8 mouse cellular contexts compared by ENCODE assay signal in the genomic region with DNA sequence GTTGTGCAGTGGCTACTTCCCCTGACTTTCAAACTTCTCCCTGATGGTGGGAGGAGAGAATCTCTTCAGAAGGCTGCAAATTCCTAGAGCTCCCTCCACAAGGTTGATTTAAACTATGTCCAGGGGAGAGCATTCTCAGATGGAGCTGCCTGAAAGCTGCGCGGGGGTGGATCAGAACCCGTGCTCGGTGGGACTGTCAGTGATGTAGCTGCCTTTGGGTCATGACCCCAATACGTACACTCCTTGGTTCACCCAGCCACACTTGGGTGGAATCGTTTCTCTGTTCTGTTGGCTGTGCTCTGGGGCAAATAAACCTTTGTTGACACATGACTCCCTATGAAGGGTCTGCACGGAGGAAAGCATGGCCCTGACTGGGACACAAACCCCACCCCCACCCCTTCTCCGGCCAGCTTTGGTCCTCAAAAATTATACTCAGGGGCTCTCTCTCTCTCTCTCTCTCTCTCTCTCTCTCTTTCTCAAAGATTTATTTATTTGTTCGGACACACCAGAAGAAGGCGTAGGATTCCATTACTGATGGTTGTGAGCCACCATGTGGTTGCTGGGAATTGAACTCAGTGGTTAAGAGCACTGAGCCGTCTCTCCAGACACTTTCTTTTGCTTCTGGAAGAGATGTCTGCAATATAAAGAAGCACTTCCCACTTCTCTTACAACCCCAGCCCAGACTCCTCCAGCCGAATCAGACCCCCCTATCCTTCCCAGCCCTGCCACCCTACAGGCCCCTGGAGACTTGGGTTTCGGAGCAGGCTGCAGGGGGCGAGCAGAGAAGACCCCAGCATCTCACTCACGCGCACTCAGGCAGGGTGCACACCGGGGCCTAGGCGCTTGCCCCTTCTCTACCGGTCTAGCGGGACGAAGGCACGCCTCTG. TPM values are rescaled to one million over a fixed set of nuclear protein-coding genes. Genes with fewer than 3 reads are reported as not detected.
DNase-seq lines count a peak whose midpoint lies in the region; ATAC-seq and TF ChIP-seq lines count a peak whose summit lies in the region.

No protein-coding gene starts in this region.

- no peak for DNase-seq in heart, postnatal 25 days (ENCODE audit: low spot score)
- DNase-seq in hindbrain, embryonic 11.5 days (ENCODE audit: low spot score): peak; percentile 13
- no peak for DNase-seq in midbrain, embryonic 11.5 days (ENCODE audit: low spot score, missing footprints)
- no peak for DNase-seq in left cerebral cortex, postnatal 36 days (ENCODE audit: low spot score in 2 of 2)
- DNase-seq in left cerebral cortex, postnatal 4 days: no peak
- no peak for DNase-seq in frontal cortex, postnatal 14 days (ENCODE audit: low spot score in 2 of 2)

- ATAC-seq in heart, embryonic 14.5 days (ENCODE audit: insufficient number of reproducible peaks, insufficient read depth, low FRiP score, low read depth): no peak
- 0 out of 2 replicates have a peak, but pooled peaks have one; percentile 0 for ATAC-seq in hindbrain, embryonic 11.5 days (ENCODE audit: low FRiP score)
- no peak for ATAC-seq in midbrain, embryonic 11.5 days (ENCODE audit: low FRiP score)

- H3K4me1 ChIP-seq in heart, embryonic 14.5 days (ENCODE audit: control insufficient read depth in 2 of 2, insufficient read depth in 2 of 2, low read length in 2 of 2): peaks cover 8 to 22% of the 10 kb centered on the region in 2 experiments
- peaks cover 3% of the 10 kb centered on the region; the same call in 1 of the 2 replicates for H3K4me1 ChIP-seq in bone marrow, adult 2 months (ENCODE audit: control insufficient read depth, insufficient read depth, low read length)
- peaks cover 7% of the 10 kb centered on the region for H3K4me1 ChIP-seq in hindbrain, embryonic 11.5 days (replicated peaks; ENCODE audit: control insufficient read depth, insufficient read depth, low read length)
- H3K4me1 ChIP-seq in midbrain, embryonic 11.5 days (ENCODE audit: control insufficient read depth, insufficient read depth, low read length): peaks cover 19% of the 10 kb centered on the region

- H3K4me3 ChIP-seq in heart, embryonic 14.5 days (ENCODE audit: control insufficient read depth in 1 of 2, insufficient read depth in 1 of 2, low read depth in 1 of 2, low read length in 2 of 2): peak overlapping the region; percentile 77 to 98
- H3K4me3 ChIP-seq in bone marrow, adult 2 months (replicated peaks; ENCODE audit: control insufficient read depth, low read depth, low read length): peak overlapping the region; percentile 88
- H3K4me3 ChIP-seq in hindbrain, embryonic 11.5 days (ENCODE audit: low read depth, low read length): peak overlapping the region; percentile 89
- peak overlapping the region; percentile 87 for H3K4me3 ChIP-seq in midbrain, embryonic 11.5 days (ENCODE audit: low read depth, low read length)

- peak overlapping the region; percentile 78 to 84 for H3K27ac ChIP-seq in heart, embryonic 14.5 days (replicated peaks in 1 of 2; ENCODE audit: control insufficient read depth in 1 of 2, insufficient read depth in 1 of 2, low read depth in 2 of 2, low read length in 2 of 2)
- peak overlapping the region; percentile 63 for H3K27ac ChIP-seq in bone marrow, adult 2 months (ENCODE audit: control insufficient read depth, insufficient read depth, low read depth, low read length, poor library complexity)
- H3K27ac ChIP-seq in hindbrain, embryonic 11.5 days (ENCODE audit: low read depth, low read length): peak overlapping the region; percentile 63
- peak overlapping the region; percentile 63 for H3K27ac ChIP-seq in midbrain, embryonic 11.5 days (ENCODE audit: low read depth, low read length)

- H3K9me3 ChIP-seq in heart, embryonic 14.5 days (ENCODE audit: control insufficient read depth, low read length): no peaks in the 10 kb centered on the region
- H3K9me3 ChIP-seq in hindbrain, embryonic 11.5 days (ENCODE audit: control insufficient read depth, low read length): no peaks in the 10 kb centered on the region
- H3K9me3 ChIP-seq in midbrain, embryonic 11.5 days (ENCODE audit: control insufficient read depth, low read length): no peaks in the 10 kb centered on the region

- WGBS in heart, embryonic 14.5 days: 7% methylated on average over 22 of the region's 22 CpGs
- 6% methylated on average over 22 of the region's 22 CpGs for WGBS in bone marrow, adult 2 months
- WGBS in hindbrain, embryonic 11.5 days: 6% methylated on average over 22 of the region's 22 CpGs
- 13% methylated on average over 22 of the region's 22 CpGs for WGBS in midbrain, embryonic 11.5 days

- H3K27me3 ChIP-seq in heart, embryonic 14.5 days (ENCODE audit: control insufficient read depth, insufficient read depth, low read length): no peaks in the 10 kb centered on the region
- H3K27me3 ChIP-seq in hindbrain, embryonic 11.5 days (ENCODE audit: control insufficient read depth, insufficient read depth, low read length): no peaks in the 10 kb centered on the region
- no peaks in the 10 kb centered on the region for H3K27me3 ChIP-seq in midbrain, embryonic 11.5 days (ENCODE audit: control insufficient read depth, insufficient read depth, low read length)

- no peak for TF ChIP-seq CTCF in bone marrow, adult 2 months (IDR thresholded peaks at IDR 0.05; ENCODE audit: control insufficient read depth, insufficient read depth, low read length)

- peak overlapping the region; percentile 78 for H3K9ac ChIP-seq in heart, embryonic 14.5 days (ENCODE audit: low read length)
- H3K9ac ChIP-seq in hindbrain, embryonic 11.5 days (ENCODE audit: low read depth, low read length): peak overlapping the region; percentile 71
- peak overlapping the region; percentile 86 for H3K9ac ChIP-seq in midbrain, embryonic 11.5 days (ENCODE audit: low read length)

- H3K4me2 ChIP-seq in heart, embryonic 14.5 days (ENCODE audit: low read length): peak overlapping the region; percentile 69
- peak overlapping the region; percentile 66 for H3K4me2 ChIP-seq in hindbrain, embryonic 11.5 days (replicated peaks; ENCODE audit: low read depth, low read length)
- H3K4me2 ChIP-seq in midbrain, embryonic 11.5 days: peak overlapping the region; percentile 73

- intact Hi-C loops in heart, postnatal 25 days (cut with DNase I): loop anchor here (2.0 to 5.0 kb wide), 2 partner anchors 19 to 69 kb away; partner anchors contain the start of genes Plod1 and Zfp933
- intact Hi-C loops in left cerebral cortex, postnatal 36 days (cut with DNase I): loop anchor here (2.0 to 5.0 kb wide), 2 partner anchors 19 to 426 kb away; partner anchors contain the start of gene Zfp933
- intact Hi-C loops in left cerebral cortex, postnatal 4 days (cut with DNase I): no loop called here

- TF ChIP-seq POLR2A in bone marrow, adult 2 months (IDR thresholded peaks at IDR 0.05; ENCODE audit: borderline replicate concordance, control insufficient read depth, low read depth, low read length): no peak

- peaks cover 46% of the 10 kb centered on the region for H3K36me3 ChIP-seq in heart, embryonic 14.5 days (ENCODE audit: control insufficient read depth, insufficient read depth, low read length)
- peaks cover 4% of the 10 kb centered on the region for H3K36me3 ChIP-seq in hindbrain, embryonic 11.5 days (ENCODE audit: control insufficient read depth, insufficient read depth, low read length)
- H3K36me3 ChIP-seq in midbrain, embryonic 11.5 days (ENCODE audit: control insufficient read depth, insufficient read depth, low read length): peaks cover 18% of the 10 kb centered on the region

RNA-seq across cellular contexts. Expression of gene Miip, which starts 0.8 kb away (rescaled TPM):
- polyA plus RNA-seq in heart, embryonic 14.5 days (2014; fragmentation: Nextera tagmentation; extraction: Ambion mirVana): 18.9 and 23.0 TPM in 2 replicates
- total RNA-seq in heart, postnatal 25 days (2021): 1 to 10 TPM; 6.9 to 8.0 TPM
- polyA plus RNA-seq in bone marrow, adult 2 months (2011; ENCODE audit: insufficient read depth, insufficient read length, low replicate concordance, missing spikeins): 88.5 and 129 TPM in 2 replicates
- polyA plus RNA-seq in hindbrain, embryonic 11.5 days (2014; fragmentation: Nextera tagmentation; extraction: Ambion mirVana): 32.9 and 36.7 TPM in 2 replicates
- polyA plus RNA-seq in midbrain, embryonic 11.5 days (2014; fragmentation: Nextera tagmentation; extraction: Ambion mirVana): 34.6 and 39.2 TPM in 2 replicates
- 10 to 100 TPM; 12.8 to 22.4 TPM for total RNA-seq in left cerebral cortex, postnatal 36 days (2021)
- 10 to 100 TPM; 25.1 to 26.3 TPM for total RNA-seq in left cerebral cortex, postnatal 4 days (2021)

RNA-seq across cellular contexts. Expression of gene Fv1, which starts 1.0 kb away (rescaled TPM):
- polyA plus RNA-seq in heart, embryonic 14.5 days (2014; fragmentation: Nextera tagmentation; extraction: Ambion mirVana): 8.8 and 9.2 TPM in 2 replicates
- 10 to 100 TPM; 23.8 to 26.4 TPM for total RNA-seq in heart, postnatal 25 days (2021)
- 2.1 and 3.3 TPM in 2 replicates for polyA plus RNA-seq in bone marrow, adult 2 months (2011; ENCODE audit: insufficient read depth, insufficient read length, low replicate concordance, missing spikeins)
- 11.8 and 15.3 TPM in 2 replicates for polyA plus RNA-seq in hindbrain, embryonic 11.5 days (2014; fragmentation: Nextera tagmentation; extraction: Ambion mirVana)
- polyA plus RNA-seq in midbrain, embryonic 11.5 days (2014; fragmentation: Nextera tagmentation; extraction: Ambion mirVana): 15.2 and 15.7 TPM in 2 replicates
- total RNA-seq in left cerebral cortex, postnatal 36 days (2021): 1 to 10 TPM; 8.7 to 9.5 TPM
- 10 to 100 TPM; 10.4 to 11.3 TPM for total RNA-seq in left cerebral cortex, postnatal 4 days (2021)

RNA-seq across cellular contexts. Expression of gene Zfp933, which starts 19.6 kb away (rescaled TPM):
- 3.9 and 4.4 TPM in 2 replicates for polyA plus RNA-seq in heart, embryonic 14.5 days (2014; fragmentation: Nextera tagmentation; extraction: Ambion mirVana)
- total RNA-seq in heart, postnatal 25 days (2021): 10 to 100 TPM; 11.4 to 11.8 TPM
- 2.0 and 4.5 TPM in 2 replicates for polyA plus RNA-seq in bone marrow, adult 2 months (2011; ENCODE audit: insufficient read depth, insufficient read length, low replicate concordance, missing spikeins)
- polyA plus RNA-seq in hindbrain, embryonic 11.5 days (2014; fragmentation: Nextera tagmentation; extraction: Ambion mirVana): 5.5 and 7.3 TPM in 2 replicates
- 5.6 and 7.4 TPM in 2 replicates for polyA plus RNA-seq in midbrain, embryonic 11.5 days (2014; fragmentation: Nextera tagmentation; extraction: Ambion mirVana)
- 10 to 100 TPM; 15.2 to 21.5 TPM for total RNA-seq in left cerebral cortex, postnatal 36 days (2021)
- total RNA-seq in left cerebral cortex, postnatal 4 days (2021): 10 to 100 TPM; 19.2 to 20.0 TPM

RNA-seq across cellular contexts. Expression of gene Mfn2, which starts 36.7 kb away (rescaled TPM):
- polyA plus RNA-seq in heart, embryonic 14.5 days (2014; fragmentation: Nextera tagmentation; extraction: Ambion mirVana): 107 and 117 TPM in 2 replicates
- total RNA-seq in heart, postnatal 25 days (2021): 100 to 1,000 TPM; 689 to 706 TPM
- polyA plus RNA-seq in bone marrow, adult 2 months (2011; ENCODE audit: insufficient read depth, insufficient read length, low replicate concordance, missing spikeins): 12.1 and 23.5 TPM in 2 replicates
- polyA plus RNA-seq in hindbrain, embryonic 11.5 days (2014; fragmentation: Nextera tagmentation; extraction: Ambion mirVana): 33.2 and 39.0 TPM in 2 replicates
- polyA plus RNA-seq in midbrain, embryonic 11.5 days (2014; fragmentation: Nextera tagmentation; extraction: Ambion mirVana): 36.8 and 42.4 TPM in 2 replicates
- 100 to 1,000 TPM; 181 to 206 TPM for total RNA-seq in left cerebral cortex, postnatal 36 days (2021)
- total RNA-seq in left cerebral cortex, postnatal 4 days (2021): 100 to 1,000 TPM; 134 to 155 TPM

RNA-seq across cellular contexts. Expression of gene Zfp984, which starts 58.2 kb away (rescaled TPM):
- 10.2 and 10.3 TPM in 2 replicates for polyA plus RNA-seq in heart, embryonic 14.5 days (2014; fragmentation: Nextera tagmentation; extraction: Ambion mirVana)
- 1 to 10 TPM; 1.9 to 2.7 TPM for total RNA-seq in heart, postnatal 25 days (2021)
- polyA plus RNA-seq in bone marrow, adult 2 months (2011; ENCODE audit: insufficient read depth, insufficient read length, low replicate concordance, missing spikeins): 6.1 and 13.8 TPM in 2 replicates
- 7.9 and 8.6 TPM in 2 replicates for polyA plus RNA-seq in hindbrain, embryonic 11.5 days (2014; fragmentation: Nextera tagmentation; extraction: Ambion mirVana)
- 8.9 and 9.2 TPM in 2 replicates for polyA plus RNA-seq in midbrain, embryonic 11.5 days (2014; fragmentation: Nextera tagmentation; extraction: Ambion mirVana)
- total RNA-seq in left cerebral cortex, postnatal 36 days (2021): 1 to 10 TPM; 1.9 to 2.0 TPM
- 1 to 10 TPM; 4.3 to 6.6 TPM for total RNA-seq in left cerebral cortex, postnatal 4 days (2021)
